Mouse (Mus musculus) G1E (cell line): Measurements from ENCODE around the gene Rab33b. TPM values are rescaled to one million over a fixed set of nuclear protein-coding genes. Genes with fewer than 3 reads are reported as not detected.

Experiments
- ATAC-seq: 2 replicates; pipeline ENCODE4 v1.8.0; 2016; ENCODE audit warnings: mild to moderate bottlenecking; ENCODE audit not compliant: insufficient number of reproducible peaks, poor library complexity, low FRiP score, severe bottlenecking; ENCODE audit errors: extremely low read depth
- DNase-seq: peaks from one replicate; pipeline ENCODE4 v3.0.0; 2012; ENCODE audit warnings: low spot score
- H3K27me3 ChIP-seq: 2 replicates; pipeline ENCODE4 v1.6.1; 2012; ENCODE audit warnings: mild to moderate bottlenecking, low read length, inconsistent platforms; ENCODE audit not compliant: insufficient read depth
- H3K36me3 ChIP-seq: replicated peaks from 2 replicates; pipeline ENCODE3; 2012; ENCODE audit warnings: mild to moderate bottlenecking, inconsistent platforms
- H3K4me1 ChIP-seq: 2 replicates; pipeline ENCODE4 v1.6.1; 2012; ENCODE audit warnings: low read depth, low read length, inconsistent platforms, mixed read lengths; ENCODE audit not compliant: insufficient read depth
- H3K4me3 ChIP-seq: 2 replicates; pipeline ENCODE4 v1.5.1; 2012; ENCODE audit warnings: low read depth, mild to moderate bottlenecking, inconsistent platforms, low read length, moderate library complexity, mixed read lengths
- H3K9me3 ChIP-seq: replicated peaks from 2 replicates; pipeline ENCODE4 v1.6.1; 2012; ENCODE audit warnings: inconsistent platforms
- CTCF ChIP-seq: IDR thresholded peaks from 2 replicates; pipeline ENCODE4 v1.5.1; 2012; ENCODE audit warnings: low read depth, low read length, inconsistent platforms, mixed read lengths
- GATA1 ChIP-seq: IDR thresholded peaks from 2 replicates; pipeline ENCODE4 v1.6.1; 2012; ENCODE audit warnings: borderline replicate concordance, low read length, inconsistent platforms, mixed read lengths
- GATA2 ChIP-seq: IDR thresholded peaks from 2 replicates; pipeline ENCODE4 v1.6.1; 2012; ENCODE audit warnings: low read depth, low read length, inconsistent platforms, borderline replicate concordance
- POLR2AphosphoS5 ChIP-seq: IDR thresholded peaks from 2 replicates; pipeline ENCODE4 v1.6.1; 2012; ENCODE audit warnings: low read depth, low read length, inconsistent platforms; ENCODE audit not compliant: insufficient replicate concordance
- TAL1 ChIP-seq: conservative IDR thresholded peaks from 2 replicates; pipeline ENCODE4 v1.6.1; 2012; ENCODE audit warnings: low read depth, low read length, inconsistent platforms, mixed read lengths
- polyA plus RNA-seq: library from polyadenylated mRNA; stranded (reverse); fragments of >175 nt; gene quantifications from 2 replicates; pipeline ENCODE4 v1.2.3, GENCODE M21; 2012
- total RNA-seq, 2 experiments: library from RNA; stranded (forward) in 1 of 2; stranded (reverse) in 1 of 2; fragments of 200-1000 nt in 1 of 2; fragments of >200 nt in 1 of 2; fragmentation: Nextera tagmentation in 1 of 2; gene quantifications; 2 replicates each; pipeline ENCODE4 v1.2.3; 2014 to 2017

The Rab33b gene
- total and polyA plus RNA-seq, 3 experiments, result 3.2 to 10.3 (median 9.5) TPM

GRCm38 (mm10) chr3:51533573-51533972 is 49.9 kb downstream of the Rab33b start:
- no peak for DNase-seq
- H3K36me3 ChIP-seq, result peaks cover 96% of the 10 kb centered on the region
- ATAC-seq, result no peak

GRCm38 (mm10) chr3:51534013-51534412 is 50.3 kb downstream of the Rab33b start:
- ATAC-seq (no peak), DNase-seq (no peak)
- no peaks in the 10 kb centered on the region for H3K4me1 ChIP-seq
- no peak overlapping the region for H3K4me3 ChIP-seq
- no peaks in the 10 kb centered on the region for H3K9me3 ChIP-seq
- no peak for TF ChIP-seq TAL1
- TF ChIP-seq CTCF, result no peak
- TF ChIP-seq POLR2AphosphoS5, result no peak
- no peak for TF ChIP-seq GATA2
- TF ChIP-seq GATA1, result no peak
- H3K27me3 ChIP-seq, result no peaks in the 10 kb centered on the region
- peaks cover 96% of the 10 kb centered on the region for H3K36me3 ChIP-seq

More at GRCm38 (mm10) chr3:51533573-51533972, 49.9 kb downstream of the Rab33b start:
- no peaks in the 10 kb centered on the region for H3K27me3 ChIP-seq
- TF ChIP-seq GATA1 (no peak), GATA2 (no peak), POLR2AphosphoS5 (no peak), CTCF (no peak), TAL1 (no peak)
- no peaks in the 10 kb centered on the region for H3K9me3 ChIP-seq
- H3K4me3 ChIP-seq, result no peak overlapping the region
- no peaks in the 10 kb centered on the region for H3K4me1 ChIP-seq

- H3K4me3 ChIP-seq, result no peak overlapping the region
- no peaks in the 10 kb centered on the region for H3K27me3 ChIP-seq
- H3K36me3 ChIP-seq, result peaks cover 95% of the 10 kb centered on the region
- peak; percentile 49 for DNase-seq
- peak; percentile 69; the same call in 1 of the 2 replicates for ATAC-seq
- H3K4me1 ChIP-seq, result peaks cover 9% of the 10 kb centered on the region
- TF ChIP-seq CTCF (peak; percentile 76), POLR2AphosphoS5 (no peak)
- no peaks in the 10 kb centered on the region for H3K9me3 ChIP-seq
Measured at GRCm38 (mm10) chr3:51539567-51540408, 56.1 kb downstream of the Rab33b start.

GRCm38 (mm10) chr3:51540659-51541058 is 56.9 kb downstream of the Rab33b start:
- peaks cover 11% of the 10 kb centered on the region for H3K4me1 ChIP-seq
- H3K36me3 ChIP-seq, result peaks cover 96% of the 10 kb centered on the region
- DNase-seq (no peak), ATAC-seq (no peak)
- H3K4me3 ChIP-seq, result no peak overlapping the region
- TF ChIP-seq TAL1 (no peak), GATA2 (no peak), POLR2AphosphoS5 (no peak), GATA1 (no peak), CTCF (no peak)
- H3K27me3 ChIP-seq, result no peaks in the 10 kb centered on the region
- no peaks in the 10 kb centered on the region for H3K9me3 ChIP-seq

- H3K36me3 ChIP-seq, result peaks cover 96% of the 10 kb centered on the region
- DNase-seq (no peak), ATAC-seq (no peak)
- TF ChIP-seq POLR2AphosphoS5 (no peak), GATA2 (no peak), CTCF (no peak), TAL1 (no peak), GATA1 (no peak)
- peaks cover 15% of the 10 kb centered on the region for H3K4me1 ChIP-seq
- H3K4me3 ChIP-seq, result no peak overlapping the region
- no peaks in the 10 kb centered on the region for H3K27me3 ChIP-seq
- no peaks in the 10 kb centered on the region for H3K9me3 ChIP-seq
Measured at GRCm38 (mm10) chr3:51544442-51545128, 60.9 kb downstream of the Rab33b start.

Other genes starting within 250 kb of the Rab33b start
- gene Elf2, start 143.3 kb upstream of the Rab33b start, total RNA-seq (2014; fragmentation: Nextera tagmentation), result 67.8 and 73.6 TPM in 2 replicates
- 98.1 and 111 TPM in 2 replicates for gene Elf2, start 143.3 kb upstream of the Rab33b start, total RNA-seq (2017)
- gene Elf2, start 143.3 kb upstream of the Rab33b start, polyA plus RNA-seq, result 38.1 and 52.6 TPM in 2 replicates
- 5.6 and 6.6 TPM in 2 replicates for gene Mgarp, start 87.2 kb upstream of the Rab33b start, total RNA-seq (2014; fragmentation: Nextera tagmentation)
- 20.3 and 24.7 TPM in 2 replicates for gene Mgarp, start 87.2 kb upstream of the Rab33b start, total RNA-seq (2017)
- gene Mgarp, start 87.2 kb upstream of the Rab33b start, polyA plus RNA-seq, result 14.4 and 16.8 TPM in 2 replicates
- 199 and 247 TPM in 2 replicates for gene Ndufc1, start 74.9 kb upstream of the Rab33b start, total RNA-seq (2014; fragmentation: Nextera tagmentation)
- 106 and 114 TPM in 2 replicates for gene Ndufc1, start 74.9 kb upstream of the Rab33b start, total RNA-seq (2017)
- 16.7 and 38.6 TPM in 2 replicates for gene Ndufc1, start 74.9 kb upstream of the Rab33b start, polyA plus RNA-seq
- 131 and 138 TPM in 2 replicates for gene Naa15, start 68.8 kb upstream of the Rab33b start, total RNA-seq (2014; fragmentation: Nextera tagmentation)
- gene Naa15, start 68.8 kb upstream of the Rab33b start, total RNA-seq (2017), result 52.5 and 63.5 TPM in 2 replicates
- 15.9 and 28.6 TPM in 2 replicates for gene Naa15, start 68.8 kb upstream of the Rab33b start, polyA plus RNA-seq
- 56.1 and 67.1 TPM in 2 replicates for gene Setd7, start 77.0 kb downstream of the Rab33b start, total RNA-seq (2014; fragmentation: Nextera tagmentation)
- gene Setd7, start 77.0 kb downstream of the Rab33b start, total RNA-seq (2017), result 20.2 and 26.0 TPM in 2 replicates
- 7.4 and 8.7 TPM in 2 replicates for gene Setd7, start 77.0 kb downstream of the Rab33b start, polyA plus RNA-seq
- gene Mgst2, start 176.4 kb downstream of the Rab33b start, total RNA-seq (2014; fragmentation: Nextera tagmentation), result 2.4 and 6.3 TPM in 2 replicates
- 0.11 and 0.99 TPM in 2 replicates for gene Mgst2, start 176.4 kb downstream of the Rab33b start, total RNA-seq (2017)
- gene Mgst2, start 176.4 kb downstream of the Rab33b start, polyA plus RNA-seq, result 0.28 and 0.32 TPM in 2 replicates